Mouse (Mus musculus) adrenal gland, adult 2 months (tissue): ENCODE measurements around the gene Plcb3. TPM values are rescaled to one million over a fixed set of nuclear protein-coding genes. Genes with fewer than 3 reads are reported as not detected.
A peak's percentile ranks its signal among the peaks of the same experiment; 100 is the strongest.

Experiments used
- DNase-seq: peaks from one replicate; pipeline ENCODE4 v3.0.0; 2021
- polyA plus RNA-seq: library from polyadenylated mRNA; depleted of rRNA; stranded (reverse); fragments of >200 nt; gene quantifications from 2 replicates; pipeline ENCODE4 v1.2.3, GENCODE M21; 2012
- total RNA-seq, 2 experiments: library from RNA; stranded (reverse); gene quantifications; 2 replicates each; pipeline ENCODE4 v1.2.3; 2021

Gene Plcb3
- total and polyA plus RNA-seq, 3 experiments: 34.1 to 69.1 (median 47.8) TPM

DNA sequence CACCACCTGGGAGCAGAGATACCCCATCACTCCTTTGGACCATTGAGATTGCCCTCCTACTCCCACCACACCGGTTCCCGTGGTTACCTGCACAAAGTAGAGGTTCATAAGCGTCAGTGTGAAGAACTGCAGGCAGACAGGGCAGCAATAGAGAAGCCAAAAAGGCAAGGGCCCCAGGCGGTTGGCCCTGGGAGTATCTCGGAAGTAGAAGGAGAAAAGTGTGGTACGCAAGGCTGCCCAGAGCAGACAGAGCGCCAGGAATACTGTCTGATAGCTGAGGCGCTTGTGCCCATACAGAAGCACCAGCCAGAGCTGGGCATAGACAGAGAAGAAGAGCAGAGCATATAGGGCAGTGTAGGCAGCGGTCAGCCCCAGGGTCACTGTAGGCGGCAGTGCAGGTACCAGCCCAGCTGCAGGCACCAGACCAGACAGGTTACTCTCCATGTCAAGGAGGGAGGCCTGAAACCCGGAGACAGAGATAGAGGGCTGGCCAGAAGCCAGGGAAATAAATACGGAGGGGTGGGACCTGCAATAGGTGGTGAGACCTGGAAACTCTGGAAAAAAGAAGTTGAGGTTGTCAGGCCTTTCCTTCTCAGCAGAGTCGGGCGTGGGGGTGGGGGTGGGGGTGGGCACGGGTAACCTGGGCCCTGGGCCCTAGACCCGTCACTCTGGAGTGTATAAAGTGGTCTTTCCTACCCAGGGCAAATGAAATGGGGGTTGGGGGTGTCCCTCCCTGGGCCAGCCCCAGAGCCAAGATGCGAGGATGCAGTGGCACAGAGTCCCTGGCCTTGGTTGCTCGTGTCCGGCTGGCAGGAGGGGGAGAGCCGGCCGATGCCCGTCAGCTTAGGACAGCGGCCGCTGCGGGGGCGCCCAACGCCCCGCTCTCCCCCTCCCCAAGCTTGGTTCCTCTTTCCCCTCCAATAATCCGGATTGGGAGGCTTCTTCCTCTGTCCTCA is 35.6 kb downstream of the Plcb3 start:
- peak; percentile 29 for DNase-seq

DNA sequence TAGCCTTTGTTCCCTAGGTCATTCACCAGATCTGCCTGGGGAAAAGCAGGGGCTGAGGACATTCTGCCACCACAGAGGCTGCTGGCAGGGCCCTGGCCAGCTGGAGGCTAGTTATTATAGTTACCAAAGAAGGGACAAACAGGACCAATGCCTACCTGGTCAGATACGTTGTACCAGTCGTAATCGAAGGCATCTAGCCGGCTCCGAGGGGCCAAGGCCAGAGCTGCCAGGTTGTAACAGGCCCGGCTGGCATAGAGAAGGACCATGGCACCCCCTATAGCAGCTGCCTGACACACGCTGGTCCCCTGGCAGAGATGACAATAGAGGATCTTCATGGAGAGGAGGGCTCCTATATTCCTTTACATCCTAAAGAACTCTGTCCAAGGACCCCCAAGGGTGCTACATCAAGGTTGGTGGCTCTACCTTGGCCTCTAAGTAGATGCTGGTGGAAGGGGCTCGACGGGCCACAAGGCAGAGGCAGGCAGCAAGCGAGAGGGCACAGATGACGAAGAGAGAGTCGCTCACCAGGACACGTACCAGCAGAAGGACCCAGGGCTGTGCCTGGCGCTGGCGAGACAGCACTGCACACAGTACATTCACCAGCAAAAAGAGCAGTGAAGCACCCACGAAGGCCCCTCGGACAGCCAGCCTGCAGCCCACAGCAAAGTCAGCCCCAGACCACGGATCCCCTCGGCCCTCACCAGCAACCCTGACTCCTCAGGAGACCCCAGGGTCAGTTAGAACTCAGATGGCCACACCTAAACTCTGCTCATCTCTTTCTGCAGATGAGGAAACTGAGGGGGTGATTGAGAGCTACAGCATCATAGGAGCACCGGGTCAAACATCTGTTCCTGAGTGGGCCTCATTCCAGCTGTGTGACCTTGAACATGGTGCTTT is 36.9 kb downstream of the Plcb3 start:
- no peak for DNase-seq

DNA sequence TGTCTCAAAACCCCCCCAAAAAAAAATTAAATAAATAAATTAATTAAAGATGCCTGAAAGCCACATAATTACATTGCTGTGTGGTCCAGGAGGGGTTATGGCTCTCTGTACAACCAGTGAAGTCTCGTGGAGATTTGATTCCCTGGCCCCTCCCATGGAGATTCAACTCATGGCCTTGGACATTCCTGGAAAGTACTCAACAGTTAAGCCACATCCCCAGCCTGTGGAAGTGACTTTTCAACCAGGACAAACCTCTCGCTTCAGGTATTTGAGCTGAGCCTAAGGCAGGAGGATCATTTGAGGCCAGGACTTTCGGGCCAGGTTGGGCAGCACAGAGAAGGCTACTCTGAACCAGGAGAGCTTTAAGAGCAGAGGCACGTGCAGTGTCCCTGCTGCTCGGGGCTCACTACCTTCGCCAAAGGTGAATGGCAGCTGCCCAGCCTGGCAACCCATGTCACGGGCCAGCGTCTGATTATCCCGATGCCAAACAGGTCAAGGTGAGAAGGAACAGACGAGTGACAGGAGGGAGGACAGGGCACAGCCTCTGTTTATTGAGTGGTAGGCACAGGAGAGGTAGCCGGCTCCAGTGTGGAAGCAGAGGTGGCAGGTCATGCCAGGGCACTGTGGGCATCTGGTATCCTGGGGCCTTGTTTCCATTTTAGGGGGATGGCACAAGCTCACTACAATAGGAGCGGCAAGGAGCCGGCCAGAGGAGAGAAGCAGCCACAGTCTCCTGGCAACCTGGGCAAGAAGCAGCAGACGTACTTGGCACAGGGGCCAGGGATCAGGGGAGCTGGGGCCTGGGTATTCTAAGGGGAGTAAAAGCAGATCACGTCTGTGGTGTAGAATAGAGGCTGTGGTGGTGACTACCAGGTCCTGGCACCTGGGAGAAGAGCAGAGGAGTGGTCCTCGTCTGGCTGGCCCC is 38.5 kb downstream of the Plcb3 start:
- DNase-seq: peak; percentile 38

DNA sequence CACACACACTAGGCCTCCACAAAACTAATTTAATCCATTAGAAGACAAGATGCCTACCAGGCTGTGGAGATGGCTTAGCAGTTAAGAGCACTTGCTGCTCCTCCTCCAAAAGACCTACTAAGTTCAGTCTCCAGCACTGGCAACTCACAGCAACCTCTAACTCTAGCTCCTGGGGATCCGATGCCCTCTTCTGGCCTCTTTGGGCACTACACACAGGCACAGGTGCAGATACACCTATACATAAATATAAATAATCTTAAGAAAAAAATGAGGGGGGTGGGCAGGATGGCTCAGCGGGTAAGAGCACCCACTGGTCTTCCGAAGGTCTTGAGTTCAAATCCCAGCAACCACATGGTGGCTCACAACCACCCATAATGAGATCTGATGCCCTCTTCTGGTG is 40.0 kb downstream of the Plcb3 start:
- no peak for DNase-seq

GRCm38 (mm10) chr19:6934195-6934977 is 41.9 kb downstream of the Plcb3 start, which contains the start of gene Kcnk4:
Gene Kcnk4, minus strand, starts transcription at chr19:6934515.
- DNase-seq: no peak

GRCm38 (mm10) chr19:6933436-6934194 is 42.7 kb downstream of the Plcb3 start:
- DNase-seq: peak; percentile 32

GRCm38 (mm10) chr19:6933102-6933435 is 43.2 kb downstream of the Plcb3 start:
- DNase-seq: no peak

DNA sequence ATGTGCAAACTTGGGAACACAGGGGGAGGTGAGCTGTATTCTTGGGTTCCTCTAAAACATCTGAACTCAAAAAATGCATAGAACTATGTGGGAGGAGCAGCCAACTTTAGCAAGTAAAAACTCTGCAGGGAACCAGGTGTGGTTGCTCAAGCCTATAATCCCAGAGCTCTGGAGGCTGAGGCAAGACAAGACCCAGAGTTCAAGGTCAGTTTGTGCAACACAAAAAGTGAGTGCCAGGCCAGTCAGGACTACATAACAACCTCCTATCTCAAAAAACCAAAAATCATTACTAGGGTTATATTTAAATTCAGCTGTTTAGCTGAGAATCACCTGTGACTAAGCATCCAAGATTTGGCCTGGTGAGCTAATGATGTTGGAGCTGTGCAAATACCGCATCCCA is 44.3 kb downstream of the Plcb3 start:
- no peak for DNase-seq

- DNase-seq: no peak
Measured at GRCm38 (mm10) chr19:6931002-6931401, 45.3 kb downstream of the Plcb3 start.

DNA sequence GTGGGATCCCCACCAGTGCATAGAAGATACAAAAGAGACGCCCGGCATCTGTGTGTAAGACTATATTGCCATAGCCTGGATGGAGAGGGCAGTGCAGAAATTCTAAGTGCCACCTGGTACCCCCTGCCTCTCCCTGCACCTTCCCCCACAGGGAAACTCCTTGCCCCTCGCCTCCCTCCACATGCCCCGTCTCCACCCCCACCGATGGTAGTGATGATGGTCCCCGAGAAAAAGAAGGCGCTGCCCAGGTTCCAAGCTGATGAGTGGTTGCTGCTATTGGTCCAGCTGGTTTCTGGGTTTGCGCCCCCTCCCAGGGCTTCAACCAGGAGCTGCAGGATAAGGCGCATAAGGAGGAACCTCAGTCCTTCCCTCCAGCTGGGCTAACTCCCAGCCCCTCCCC is 48.2 kb downstream of the Plcb3 start:
- DNase-seq: no peak

DNA sequence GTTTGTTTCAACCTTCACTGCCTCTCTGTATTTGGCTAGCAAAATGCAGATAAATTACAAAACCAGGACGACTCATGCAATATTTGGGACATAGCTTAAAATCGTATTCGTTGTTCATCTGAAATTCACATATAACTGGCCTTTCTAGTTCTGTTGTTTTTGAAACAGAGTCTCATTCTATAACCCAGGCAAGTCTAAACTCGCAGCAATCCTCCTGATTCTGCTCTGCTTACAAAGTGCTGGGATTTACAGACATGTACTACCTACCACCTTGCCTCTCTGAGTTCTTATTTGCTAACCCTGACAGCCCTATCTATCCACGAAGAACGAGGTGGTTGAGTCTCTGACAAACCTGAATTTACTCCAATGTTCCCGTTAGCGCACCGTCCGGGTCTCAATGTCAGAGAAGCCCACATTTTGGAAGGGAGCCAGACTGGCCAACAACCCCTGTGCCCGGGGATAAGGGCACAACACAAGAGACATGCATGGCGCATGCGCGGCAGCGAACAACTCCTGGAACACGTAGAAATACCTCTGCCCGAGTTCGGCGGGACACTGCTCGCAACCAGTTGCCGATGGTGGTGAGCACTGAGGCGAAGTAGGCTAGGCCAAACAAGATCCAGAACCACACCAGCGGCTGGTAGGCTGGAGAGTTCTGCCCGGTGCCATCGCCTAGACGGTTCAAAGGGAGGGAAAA is 49.6 kb downstream of the Plcb3 start:
- DNase-seq: peak; percentile 48

DNA sequence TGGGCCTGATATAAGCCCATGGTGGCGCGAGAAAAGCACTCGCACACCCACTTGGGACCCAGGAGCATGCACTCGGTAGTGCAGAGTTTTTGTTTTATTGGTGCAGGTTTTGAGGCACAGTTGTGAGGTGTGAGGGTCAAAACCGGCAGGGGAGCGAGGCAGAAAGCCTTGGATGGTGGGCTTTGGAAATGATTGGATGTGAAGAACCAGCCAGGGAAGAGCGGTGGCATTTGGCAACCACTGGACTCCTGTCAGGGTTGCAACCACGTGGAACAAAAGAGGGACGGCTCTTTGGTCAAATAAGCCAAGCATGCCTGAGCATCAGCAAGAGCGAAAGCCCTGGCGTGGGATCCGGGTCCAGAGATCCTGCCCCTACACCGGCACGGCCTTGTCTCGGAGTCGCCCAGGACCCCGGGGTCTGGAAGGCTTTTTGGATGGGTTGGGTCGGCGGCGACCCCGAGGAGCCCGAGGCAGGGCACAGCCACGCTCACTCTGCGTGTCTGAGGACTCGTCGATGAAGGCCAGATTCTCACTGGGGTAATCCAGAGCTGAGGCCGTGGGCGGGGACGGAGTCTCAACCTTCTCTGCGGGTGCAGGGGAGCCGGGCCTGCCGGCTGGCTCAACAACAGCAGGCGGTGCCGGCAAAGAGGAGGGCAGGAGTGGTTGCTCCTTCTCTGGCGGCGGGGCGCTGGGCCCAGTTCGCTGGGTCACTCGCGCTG is 50.5 kb downstream of the Plcb3 start:
- DNase-seq: peak; percentile 9

GRCm38 (mm10) chr19:6925307-6925573 is 51.0 kb downstream of the Plcb3 start, which contains the start of gene Catsperz:
Gene Catsperz, minus strand, starts transcription at chr19:6925380.
- DNase-seq: no peak

DNA sequence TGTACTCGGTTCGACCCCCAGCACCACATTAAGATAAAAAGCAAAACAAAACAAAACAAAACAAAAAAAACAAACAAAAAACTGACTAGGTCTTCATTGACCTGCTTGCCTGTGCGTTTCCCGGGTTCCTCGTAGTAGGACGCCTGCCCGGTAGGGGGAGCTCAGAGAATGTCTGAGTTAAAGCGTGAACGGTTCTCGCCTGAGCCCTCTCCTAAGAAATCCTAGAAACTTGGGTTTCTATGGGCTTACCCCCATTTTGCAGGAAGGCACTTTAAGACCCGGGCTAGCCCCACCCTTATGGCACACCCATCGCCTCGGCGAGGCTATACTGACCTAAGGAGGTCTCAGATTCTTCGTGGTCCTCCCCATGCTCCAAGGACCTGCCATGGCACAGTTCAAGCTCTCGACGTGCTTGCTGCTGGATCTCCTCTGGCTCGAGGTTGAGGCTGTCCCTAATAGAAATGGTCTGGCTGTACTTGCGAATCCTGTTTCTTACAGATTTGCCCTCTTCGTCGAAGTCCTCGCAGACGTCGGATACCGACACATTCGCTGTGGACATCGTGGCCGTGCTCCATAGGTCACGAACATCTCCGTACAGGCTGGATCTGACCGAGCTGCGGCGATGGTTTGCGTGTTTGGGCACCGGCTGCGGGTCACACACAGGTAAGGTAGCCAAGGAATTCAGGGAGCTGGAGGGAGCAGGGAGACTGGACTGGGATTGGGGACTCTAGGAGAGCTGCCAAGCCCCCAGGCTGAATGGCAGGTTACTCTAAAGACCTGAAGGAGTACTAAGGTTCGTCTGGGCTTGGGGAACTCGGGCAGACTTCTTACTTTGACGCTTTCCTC is 51.6 kb downstream of the Plcb3 start:
- peak; percentile 89 for DNase-seq

DNA sequence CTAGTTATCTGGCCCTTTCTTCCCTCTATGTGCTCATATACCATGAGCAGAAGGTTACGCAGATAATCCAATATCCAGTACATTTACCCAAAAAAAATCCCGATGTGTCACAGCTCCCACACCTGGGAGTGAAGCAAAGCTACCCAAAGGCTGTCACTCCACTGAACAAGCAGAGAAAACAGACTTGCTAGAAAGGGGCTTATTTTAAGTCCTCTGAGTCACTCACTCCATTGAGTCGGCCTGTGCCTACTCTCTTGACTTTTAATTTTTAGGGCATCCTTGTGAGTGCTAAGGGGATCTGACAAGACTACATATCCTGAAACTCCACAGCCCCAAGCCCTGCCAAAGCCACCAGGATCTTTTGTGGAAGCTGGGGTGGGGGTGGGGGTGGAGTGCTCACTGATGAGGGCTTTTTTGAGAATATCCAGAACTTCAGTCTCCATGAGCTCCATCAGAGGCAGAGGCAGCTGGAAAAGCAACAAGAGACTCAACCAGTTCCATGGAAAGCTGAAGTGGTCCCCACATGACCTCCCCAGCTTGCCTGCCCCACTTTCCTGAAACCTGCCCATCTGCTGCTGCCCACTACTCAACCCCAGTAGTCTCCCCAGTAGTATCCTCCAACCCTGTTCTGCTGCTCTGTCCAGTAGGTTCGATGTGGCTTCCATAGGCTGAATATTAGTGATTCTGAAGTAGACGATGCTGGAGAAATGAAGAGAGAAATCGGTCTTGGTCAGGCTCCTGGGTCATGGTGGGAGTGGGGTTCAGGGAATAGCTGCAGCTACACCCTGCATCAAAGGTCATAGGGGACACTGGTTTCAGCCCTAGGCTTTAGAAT is 53.2 kb downstream of the Plcb3 start:
- DNase-seq: no peak

- peak; percentile 100 for DNase-seq
Measured at GRCm38 (mm10) chr19:6921647-6922567, 54.4 kb downstream of the Plcb3 start, which contains the start of gene Esrra. Gene Esrra, minus strand, starts transcription at chr19:6921813.
